Mouse (Mus musculus): Measurements from ENCODE around the gene Slc6a3.

Gene Slc6a3

DNA sequence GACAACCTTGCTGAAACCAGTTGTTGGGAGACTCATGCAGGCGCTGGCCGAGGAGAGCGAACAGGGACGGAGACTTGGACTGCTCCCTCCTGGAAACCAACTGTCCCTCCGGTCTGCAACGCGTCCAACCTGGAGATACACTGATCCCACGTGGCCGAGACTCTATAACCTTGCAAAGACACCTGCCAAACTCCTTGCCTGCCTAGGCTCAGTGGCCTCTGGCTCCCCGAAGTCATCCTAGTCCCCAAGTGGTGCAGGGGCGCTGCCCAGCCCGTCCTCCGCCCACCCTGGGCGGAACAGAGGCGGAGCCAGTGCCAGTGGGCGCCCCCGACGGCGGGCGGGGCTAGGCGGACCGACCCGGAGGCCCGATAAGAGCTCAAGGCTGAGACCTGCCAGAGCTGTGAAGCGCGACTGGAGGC is at the start of gene Slc6a3:
Gene Slc6a3, plus strand, starts transcription at position 345 of the 419 bp plus-strand sequence.
- no peak for DNase-seq (ENCODE audit: low read depth, low spot score)

DNA sequence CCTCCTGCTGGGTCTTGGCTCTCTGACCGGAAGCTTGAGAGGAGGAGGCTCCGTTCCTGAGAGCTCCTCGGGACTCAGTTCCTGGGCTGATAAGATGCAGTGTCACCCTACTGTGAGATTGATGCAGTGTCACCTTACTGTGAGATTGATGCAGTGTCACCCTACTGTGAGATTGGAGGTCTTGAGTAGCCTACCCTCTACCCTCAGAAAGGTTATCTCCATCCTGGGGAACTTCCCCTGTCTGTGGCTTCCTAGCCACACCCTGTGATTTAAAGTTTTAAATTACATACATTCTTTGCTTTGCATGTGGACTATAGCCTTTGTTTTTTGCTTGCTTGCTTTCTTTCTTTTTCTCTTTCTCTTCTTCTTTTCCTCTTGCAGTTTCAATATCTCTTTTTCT is 48.4 kb upstream of the Slc6a3 start:
- DNase-seq (ENCODE audit: low read depth, low spot score), result no peak

DNA sequence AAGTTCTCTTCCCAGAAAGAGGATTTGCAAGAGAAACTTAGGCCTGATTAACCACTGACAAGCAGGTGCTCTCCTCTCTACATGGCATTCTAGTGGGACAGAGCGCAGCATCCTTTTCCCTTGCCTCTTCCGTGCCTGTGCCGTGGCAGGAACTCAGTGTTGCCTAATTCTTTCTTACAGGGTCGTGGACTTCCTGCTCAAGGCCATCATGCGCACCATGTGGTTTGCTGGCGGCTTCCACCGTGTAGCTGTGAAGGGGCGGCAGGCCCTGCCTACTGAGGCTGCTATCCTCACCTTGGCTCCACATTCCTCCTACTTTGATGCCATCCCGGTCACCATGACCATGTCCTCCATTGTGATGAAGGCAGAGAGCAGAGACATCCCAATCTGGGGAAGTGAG is 47.8 kb upstream of the Slc6a3 start:
- no peak for DNase-seq (ENCODE audit: low read depth, low spot score)

DNA sequence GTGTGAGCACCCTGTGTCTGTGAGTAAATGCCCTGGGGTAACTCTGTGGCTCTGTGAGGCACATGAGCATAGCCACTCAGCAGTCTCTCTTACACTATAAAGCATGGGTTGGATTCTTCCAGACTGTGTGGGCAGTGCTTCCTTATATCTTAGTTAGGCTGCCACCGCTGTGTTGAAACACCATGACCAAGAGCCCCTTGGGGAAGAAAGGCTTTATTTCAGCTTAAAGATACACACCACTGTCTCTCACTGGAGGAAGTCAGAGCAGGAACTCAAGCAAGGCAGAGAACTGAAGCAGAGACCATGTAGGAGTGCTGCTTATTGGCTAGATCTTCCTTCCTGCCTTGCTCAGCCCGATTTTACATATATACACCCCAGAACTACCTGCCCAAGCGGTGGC is 46.6 kb upstream of the Slc6a3 start:
- DNase-seq (ENCODE audit: low read depth, low spot score), result no peak

DNA sequence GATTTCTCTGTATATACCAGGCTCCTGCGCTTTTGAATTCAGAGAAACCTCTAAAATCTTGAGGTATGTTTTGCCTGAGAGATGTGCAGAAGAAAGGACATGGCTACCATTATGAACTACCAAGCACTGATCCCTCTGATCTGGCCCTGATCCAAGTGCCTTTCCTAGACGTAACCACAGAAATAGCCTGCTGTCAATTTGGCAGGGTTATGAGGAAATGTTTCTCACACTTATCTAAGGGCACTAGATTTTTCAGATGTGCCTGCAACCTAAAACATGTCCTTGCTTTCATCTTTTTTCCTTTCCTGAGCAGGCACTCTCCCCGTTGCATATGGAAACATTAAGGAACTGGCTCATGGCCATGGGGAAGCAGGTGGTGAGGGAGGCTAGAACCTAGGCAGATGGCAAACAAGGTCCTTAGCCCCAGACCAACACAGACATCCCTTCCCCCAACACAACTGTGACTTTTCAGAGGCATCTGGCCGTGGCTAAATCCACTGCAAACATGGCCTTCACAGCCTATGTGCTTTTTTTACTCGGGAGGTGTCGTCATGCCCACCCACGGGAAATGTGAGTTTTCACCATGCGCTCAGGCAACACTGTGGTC is 45.9 kb upstream of the Slc6a3 start:
- DNase-seq (ENCODE audit: low read depth, low spot score), result no peak

DNA sequence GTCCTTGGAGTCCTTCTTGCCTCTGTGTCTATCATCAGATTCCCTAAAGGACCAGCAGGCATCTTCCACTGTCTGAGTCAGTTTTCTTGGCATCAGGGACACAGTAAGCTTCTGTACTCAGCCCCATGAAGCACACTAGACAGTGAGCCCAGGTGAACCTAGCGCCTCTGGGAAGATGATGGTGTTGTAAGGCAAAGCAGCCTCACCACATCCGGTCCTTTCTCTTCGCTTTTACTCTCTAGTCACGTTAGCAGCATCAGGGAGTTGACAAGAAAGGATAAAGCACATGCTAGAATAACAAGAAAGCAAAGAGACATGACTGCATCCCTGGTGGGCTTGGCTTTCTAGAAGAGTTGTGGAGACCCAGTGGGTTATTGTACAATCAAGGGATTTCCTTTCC is 43.4 kb upstream of the Slc6a3 start:
- DNase-seq (ENCODE audit: low read depth, low spot score), result no peak

DNA sequence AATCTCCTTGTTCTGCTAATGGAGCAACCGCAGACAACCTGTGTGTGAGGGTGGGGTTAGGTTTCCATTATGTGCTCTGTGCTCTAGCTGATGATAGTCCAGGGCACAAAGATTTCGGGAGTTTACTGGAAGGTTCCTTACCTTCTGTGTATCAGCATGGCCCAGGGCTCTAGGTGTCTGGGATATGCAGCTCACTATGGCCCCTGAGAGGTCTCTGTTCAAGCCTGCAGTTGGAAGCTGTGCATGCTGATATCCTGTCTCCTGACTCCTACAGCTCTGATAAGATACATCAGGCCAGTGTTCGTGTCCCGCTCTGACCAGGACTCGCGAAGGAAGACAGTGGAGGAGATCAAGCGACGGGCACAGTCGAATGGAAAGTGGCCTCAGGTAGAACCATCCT is 42.0 kb upstream of the Slc6a3 start:
- DNase-seq (ENCODE audit: low read depth, low spot score), result no peak

DNA sequence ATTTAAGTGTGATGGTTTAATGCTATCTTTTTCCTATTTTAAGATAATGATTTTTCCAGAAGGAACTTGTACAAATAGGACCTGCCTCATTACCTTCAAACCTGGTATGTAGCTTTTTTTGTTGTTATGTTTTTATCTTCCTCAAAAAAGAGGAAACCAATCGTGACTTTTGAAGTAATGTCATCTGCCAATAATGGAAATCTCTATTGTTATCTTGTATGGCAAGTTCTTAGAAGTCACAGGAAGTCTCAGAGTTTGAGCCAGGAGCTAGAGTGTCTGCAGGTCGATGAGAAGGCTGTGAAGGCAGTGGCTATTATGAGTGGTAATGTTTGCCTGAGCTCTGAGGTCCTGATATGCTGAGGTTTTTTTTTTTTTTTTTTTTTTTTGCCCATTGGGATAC is 40.4 kb upstream of the Slc6a3 start:
- no peak for DNase-seq (ENCODE audit: low read depth, low spot score)

DNA sequence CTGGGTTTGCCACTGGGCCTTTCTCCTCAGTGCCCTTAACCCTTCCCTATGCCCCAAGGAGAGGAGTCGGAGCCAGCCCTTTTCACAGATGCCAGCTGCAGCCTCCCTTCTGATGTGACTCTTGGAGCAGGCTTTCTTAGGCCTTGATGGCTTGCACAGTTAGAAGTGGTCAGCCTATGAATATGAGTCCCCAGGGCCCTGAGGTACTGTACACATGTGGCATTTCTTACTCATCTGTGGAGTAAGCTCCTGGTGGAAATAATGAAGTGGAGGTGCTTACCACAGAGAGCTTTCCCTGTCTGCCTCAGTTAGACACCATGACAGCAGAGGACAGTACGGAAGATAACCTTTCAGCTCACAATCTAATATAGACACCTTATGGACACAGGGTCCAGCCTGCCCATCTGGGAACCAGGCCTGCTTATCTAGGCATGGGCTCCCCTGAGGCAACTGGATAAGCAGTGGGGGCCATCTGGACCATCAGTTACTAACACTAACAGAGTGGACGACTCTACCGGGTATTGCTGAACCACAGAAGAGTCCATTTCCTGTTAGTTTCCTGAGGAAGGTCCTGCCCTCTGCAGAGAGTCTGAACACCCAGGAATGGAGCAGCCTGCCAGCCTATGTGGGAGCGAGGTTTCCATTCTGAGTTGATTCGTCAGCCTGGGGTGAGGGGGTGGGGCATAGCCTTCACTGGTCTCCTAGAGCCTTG is 36.5 kb upstream of the Slc6a3 start:
- DNase-seq (ENCODE audit: low read depth, low spot score), result no peak

DNA sequence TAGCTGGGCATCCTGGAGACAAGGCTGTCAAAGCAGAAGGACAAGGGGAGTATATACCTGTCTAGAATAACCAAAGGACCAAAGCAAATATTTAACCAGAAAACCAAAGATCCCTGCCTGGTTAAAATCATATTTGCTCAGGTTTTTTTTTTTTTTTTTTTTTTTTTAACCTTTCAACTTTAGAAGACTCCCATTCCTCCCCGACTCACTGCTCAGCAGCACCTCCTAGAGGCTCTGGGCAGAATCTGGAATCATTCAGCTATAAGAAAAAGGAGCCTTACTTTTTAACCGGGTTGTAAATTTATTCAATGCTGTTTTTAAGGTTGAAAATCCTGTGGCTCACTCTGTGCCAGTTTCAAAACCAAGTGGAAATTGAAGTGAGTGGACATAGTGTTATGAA is 33.8 kb upstream of the Slc6a3 start:
- no peak for DNase-seq (ENCODE audit: low read depth, low spot score)

DNA sequence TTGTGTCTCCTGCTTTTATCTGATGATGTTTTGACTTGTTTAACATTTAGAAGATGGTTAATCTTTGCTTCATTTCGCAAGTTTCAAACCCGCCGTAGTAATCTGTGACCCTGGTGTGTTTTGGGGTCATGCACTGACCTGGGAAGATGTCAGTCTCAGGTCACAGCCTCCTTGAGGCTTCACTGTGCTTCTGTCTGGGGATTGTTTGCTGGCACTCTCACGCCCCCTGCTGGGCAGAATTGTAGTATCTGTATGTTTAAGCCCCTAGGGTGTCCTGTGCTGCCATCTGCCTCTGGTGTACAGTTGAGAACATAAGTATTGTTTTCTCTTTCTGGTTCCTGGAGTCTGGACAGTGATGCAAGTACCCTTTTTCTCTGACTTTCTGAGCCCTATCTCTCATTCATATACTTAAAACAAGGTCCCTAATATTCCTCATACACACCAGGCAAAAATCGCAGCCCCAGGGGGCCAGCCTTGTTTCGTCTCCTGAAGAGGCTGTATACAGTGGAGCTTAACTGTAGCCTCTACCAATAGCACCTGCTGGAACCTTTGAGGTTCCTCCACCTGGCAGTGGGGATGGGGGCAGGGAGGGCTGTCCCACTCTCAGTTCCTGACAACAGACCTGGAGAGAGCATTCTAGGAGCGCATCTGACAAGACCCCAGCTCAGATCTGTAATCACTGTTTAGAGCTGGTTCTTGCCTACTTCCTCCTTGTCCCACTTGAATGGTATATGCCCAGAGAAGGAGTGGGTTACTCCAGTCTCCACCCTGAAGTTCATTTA is 30.7 kb upstream of the Slc6a3 start:
- DNase-seq (ENCODE audit: low read depth, low spot score), result peak; percentile 52

DNA sequence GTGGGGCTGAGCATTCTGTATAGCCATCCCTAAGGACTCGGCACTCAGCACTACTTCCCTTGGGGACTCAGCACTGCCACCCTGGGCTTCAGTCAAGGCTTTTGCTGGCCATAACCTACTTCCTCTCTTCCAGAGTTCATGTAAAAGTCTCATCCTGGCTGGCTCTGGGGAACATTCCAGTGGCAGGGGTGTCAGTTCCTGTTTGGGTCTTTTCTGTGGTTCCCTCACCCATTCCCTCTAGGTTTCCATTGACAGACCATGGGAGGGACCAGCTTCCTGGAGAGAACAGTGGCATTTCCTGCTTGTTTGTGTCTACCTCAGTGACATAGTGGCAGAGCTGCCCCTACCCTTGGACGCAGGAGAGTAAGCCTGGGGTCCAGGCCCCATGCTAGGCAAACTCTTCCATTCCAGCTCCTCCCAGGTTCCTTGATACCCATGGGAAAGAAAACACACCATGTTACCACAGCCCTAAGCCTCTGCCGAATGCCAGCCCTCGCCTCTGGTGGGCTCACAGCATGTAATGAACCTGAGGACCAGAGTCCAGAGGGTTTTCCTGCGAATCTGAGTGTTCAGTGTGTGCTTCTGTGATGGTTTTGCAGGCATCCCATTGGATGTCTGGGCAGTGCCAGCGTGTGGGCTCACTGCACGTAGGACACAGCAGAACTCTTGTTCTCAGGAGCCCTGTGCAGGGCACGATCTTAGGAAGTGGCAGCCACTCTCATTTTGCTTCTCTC is 27.6 kb upstream of the Slc6a3 start:
- DNase-seq (ENCODE audit: low read depth, low spot score), result no peak

DNA sequence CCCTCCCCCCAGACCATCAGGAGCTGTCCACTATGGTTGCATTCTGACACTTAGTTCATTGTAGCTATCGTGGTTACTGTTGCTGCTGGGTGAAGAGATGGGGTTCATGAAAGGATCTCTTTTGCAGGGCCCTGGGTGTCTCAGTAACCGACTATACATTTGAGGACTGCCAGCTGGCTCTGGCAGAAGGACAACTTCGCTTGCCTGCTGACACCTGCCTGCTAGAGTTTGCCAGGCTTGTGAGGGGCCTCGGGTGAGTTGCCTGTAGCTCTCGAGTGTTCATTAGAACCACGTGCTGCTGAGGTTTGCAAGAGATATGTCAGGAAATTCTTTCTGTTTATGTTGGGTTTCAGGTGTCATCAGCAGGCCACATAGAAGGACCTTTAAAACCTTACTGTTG is 26.7 kb upstream of the Slc6a3 start:
- no peak for DNase-seq (ENCODE audit: low read depth, low spot score)

DNA sequence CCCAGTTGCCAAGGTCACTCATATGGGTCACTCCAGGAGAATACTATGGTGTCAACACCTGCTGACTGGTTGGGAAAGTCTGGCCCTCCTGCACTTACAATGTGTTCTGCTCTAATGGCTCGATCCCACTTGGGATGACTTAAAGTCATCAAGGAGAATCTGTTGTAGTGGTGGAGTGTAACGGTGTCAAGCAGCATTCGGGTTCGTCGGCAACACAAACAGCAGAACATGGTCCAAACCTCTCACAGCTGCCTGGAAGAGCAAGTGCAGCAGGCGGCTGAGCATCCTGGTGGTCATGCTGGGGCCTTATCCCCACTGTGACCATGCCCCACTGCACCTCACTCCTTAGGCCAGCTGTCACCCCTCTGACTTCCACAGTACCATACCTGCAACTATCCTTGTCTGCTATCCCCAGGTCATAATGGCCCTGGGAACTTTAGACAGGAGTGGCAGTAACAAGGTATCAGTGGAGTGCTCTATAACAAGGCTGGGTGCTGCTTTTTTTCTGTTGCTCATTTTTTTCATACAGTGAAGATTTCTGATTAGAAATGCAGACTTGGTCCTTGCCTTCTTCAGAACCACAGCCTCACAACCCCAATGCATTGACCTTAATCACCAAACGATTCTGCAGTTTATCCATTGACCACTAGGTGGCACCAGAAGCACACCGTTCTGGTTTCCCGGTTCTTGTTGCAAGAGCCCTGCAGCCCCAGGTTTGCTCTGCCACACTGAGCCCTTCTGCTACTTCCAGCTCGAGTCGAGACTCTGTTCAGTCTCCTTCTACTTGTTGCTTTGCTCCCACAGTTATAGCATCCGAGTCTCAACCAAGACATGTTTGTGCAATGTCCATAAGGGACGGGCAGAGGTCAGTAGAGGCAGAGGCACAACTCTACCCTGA is 23.5 kb upstream of the Slc6a3 start:
- peak; percentile 41 for DNase-seq (ENCODE audit: low read depth, low spot score)

DNA sequence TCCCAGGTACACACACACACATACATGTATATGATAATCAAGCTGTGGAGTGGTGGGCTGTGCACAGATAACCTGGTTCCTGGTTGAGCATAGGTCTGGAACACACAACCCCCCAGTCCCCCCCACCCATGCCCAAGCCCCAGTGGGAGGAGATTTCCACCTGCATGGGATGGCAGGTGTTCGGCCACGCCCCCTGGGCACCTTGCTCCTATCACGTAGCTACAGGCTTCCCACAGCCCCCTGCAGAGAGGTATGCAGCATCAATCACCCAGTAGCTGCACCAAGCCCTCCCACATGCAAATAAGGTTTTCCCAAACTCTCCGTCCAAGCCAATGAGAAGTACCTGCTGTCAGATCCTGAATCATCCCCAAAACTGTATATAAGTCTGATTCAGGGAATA is 19.7 kb upstream of the Slc6a3 start:
- DNase-seq (ENCODE audit: low read depth, low spot score), result no peak

DNA sequence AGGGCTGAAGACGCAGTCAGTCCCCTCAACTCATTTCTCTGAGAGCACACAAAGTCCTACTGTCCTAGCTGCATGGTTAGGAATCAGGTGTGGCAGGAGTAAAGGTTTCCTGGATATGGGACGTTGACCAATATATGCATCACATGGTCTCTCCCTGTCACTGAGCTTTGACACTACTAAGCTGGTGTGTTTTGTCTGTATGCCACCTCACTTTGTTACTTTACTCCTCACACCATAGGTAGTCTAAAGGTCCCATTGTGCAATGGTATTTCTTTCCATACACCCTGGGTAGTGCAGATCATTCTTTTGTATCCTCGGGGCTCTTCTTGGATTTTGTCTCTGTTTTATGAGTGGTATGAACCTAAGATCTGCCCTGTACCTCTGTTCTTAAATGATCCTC is 2.8 kb upstream of the Slc6a3 start:
- no peak for DNase-seq (ENCODE audit: low read depth, low spot score)

DNA sequence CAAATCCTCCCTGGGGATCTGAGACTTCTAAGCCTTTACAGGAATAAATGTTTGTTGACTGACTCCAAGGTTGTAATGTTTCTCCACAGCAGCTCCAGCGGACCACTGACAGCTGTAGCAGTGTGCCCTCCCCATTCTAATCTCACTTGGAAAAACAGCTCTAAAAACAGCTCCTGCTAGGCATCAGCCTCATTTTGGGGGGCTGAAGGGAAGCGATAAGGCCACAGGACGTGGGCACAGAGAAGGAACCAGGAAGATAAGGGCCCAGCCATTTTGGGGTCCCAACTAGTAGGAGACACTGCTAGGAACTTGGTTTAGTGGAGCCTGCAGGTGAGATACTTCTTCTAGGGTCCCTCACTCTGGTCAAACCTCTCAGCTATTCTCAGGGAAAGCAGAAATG is 1.3 kb upstream of the Slc6a3 start:
- no peak for DNase-seq (ENCODE audit: low read depth, low spot score)

DNA sequence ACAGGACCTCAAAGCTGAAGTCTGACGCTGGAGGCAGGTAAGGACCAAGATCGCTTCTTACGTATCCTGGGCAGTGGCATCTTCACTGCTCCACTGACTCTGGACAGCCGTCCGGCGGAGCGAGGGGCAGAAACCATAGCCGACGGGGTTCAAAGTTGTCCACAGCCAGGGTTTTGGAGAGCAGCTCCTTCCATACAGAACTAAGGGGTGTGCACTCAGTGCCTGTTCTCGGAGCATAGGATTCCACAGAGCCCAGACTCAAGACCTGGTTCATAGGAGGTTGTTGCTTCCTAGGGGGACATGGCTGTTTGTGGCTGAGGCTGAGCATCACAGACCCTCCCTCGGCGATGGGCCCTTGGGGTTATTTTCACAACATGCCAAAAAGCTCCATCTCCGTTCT is 277 bp downstream of the Slc6a3 start:
- DNase-seq (ENCODE audit: low read depth, low spot score), result no peak

DNA sequence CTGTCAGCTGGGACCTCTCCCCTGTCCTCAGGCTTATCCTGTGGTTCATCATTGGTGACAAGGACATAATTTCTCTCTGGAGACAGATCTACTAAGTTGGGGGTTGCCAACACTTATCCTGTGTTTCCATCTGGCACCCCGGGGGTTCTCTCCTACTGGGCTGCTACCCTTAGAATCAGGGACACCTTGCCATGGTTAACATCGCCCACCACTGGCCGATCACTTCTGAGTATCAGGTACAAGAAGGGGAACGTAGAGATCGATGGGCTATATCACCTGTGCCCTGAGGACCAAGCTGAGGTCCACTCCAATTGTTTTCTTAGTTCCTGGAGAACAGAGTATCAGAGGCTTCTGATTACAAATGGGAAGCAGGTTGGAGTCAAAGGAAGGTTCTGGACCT is 27.7 kb downstream of the Slc6a3 start:
- DNase-seq (ENCODE audit: low read depth, low spot score), result no peak

DNA sequence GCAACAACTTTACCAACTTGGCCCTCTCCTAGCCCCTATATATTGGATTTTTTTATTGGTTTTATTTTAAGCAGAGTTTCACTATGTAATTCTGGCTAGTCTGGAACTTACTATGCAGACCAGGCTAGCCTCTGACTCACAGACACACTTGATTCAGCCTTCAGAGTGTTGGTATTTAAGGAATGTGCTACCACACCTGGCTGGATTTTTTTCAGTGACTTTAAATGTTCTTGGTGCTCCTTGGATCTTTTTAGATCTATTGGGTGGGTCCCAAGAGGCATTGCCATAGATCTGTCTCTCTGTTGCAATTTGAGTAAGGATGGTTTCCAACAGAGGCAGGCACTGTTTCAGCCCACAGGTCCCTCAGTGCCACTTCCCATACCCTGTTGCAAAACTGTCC is 38.5 kb downstream of the Slc6a3 start:
- no peak for DNase-seq (ENCODE audit: low read depth, low spot score)

DNA sequence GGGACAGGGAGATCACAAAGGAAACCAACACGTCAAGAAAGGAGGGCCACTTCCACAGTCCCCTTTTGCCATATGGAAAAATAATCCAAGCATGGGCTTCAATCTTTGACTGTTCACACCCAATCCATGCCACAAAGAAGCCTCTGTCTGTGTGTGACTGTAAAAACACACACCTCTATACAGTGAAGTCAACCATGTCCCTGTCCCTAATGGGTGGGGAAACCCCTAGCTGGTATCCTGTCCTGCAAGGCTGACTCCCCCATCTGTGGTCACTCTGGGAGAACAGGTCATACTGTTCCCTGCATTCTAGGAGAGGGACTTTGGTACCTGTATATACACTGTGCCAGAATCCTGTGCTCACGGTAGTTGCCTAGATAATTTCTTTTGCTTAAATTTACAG is 40.7 kb downstream of the Slc6a3 start:
- no peak for DNase-seq (ENCODE audit: low read depth, low spot score)
